Mouse (Mus musculus): Measurements from ENCODE around the gene Srebf1.
A peak's percentile ranks its signal among the peaks of the same experiment; 100 is the strongest.

The Srebf1 gene

DNA sequence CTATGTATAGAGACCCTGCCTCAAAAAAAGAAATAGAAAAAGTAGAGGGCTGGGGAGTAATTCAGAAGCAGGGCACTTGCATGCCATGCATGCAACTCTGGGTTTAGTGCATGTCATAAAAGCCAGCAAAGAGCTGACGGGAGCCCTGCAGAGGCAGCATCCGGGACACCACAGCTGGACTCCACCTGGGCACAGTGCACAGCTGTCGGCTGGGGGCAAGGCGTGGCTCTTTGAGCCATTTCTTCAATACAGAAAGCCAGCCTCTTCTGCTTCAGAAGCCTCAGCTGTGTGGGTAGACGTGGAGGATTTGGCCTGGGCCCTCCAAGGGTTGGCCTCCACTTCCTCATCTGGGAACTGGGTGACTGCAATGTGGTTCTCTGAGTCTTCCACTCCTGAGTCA, 13.0 kb upstream of the Srebf1 start:
- no peak for DNase-seq (ENCODE audit: low spot score in 2 of 2)

DNA sequence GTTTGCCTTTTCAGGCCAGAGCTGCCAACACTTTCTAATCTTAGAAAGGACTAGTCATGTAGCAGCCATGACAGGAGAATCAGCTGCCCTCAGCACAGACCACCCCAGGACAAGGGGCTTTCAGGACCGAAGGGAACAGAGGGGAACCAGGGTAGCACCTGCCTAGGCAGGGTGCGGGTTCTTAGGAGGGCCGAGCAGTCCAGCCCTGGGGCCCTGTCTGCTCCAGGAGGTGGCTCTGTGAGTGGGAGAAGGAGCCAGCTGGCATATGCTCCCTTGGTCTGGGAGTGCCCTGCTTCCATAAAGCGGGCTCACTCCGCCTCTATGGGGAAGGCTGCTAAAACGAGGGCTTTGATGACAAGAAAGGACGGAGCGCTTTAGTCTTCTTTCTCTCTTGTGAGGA, 10.9 kb upstream of the Srebf1 start:
- DNase-seq (ENCODE audit: low spot score in 2 of 2), result peak in 1 of 2 experiments; percentile 40

GRCm38 (mm10) chr11:60232441-60233058, 10.2 kb upstream of the Srebf1 start:
- DNase-seq (ENCODE audit: low spot score in 2 of 2), result no peak

GRCm38 (mm10) chr11:60231951-60232350, 9.6 kb upstream of the Srebf1 start:
- no peak for DNase-seq (ENCODE audit: low spot score in 2 of 2)

GRCm38 (mm10) chr11:60231326-60231725, 8.9 kb upstream of the Srebf1 start:
- DNase-seq (ENCODE audit: low spot score in 2 of 2), result no peak

- no peak for DNase-seq (ENCODE audit: low spot score in 2 of 2)
Observed at GRCm38 (mm10) chr11:60230512-60230911, 8.1 kb upstream of the Srebf1 start.

- DNase-seq (ENCODE audit: low spot score in 2 of 2), result no peak
Observed at GRCm38 (mm10) chr11:60229821-60230220, 7.4 kb upstream of the Srebf1 start.

GRCm38 (mm10) chr11:60228525-60228924, 6.1 kb upstream of the Srebf1 start:
- no peak for DNase-seq (ENCODE audit: low spot score in 2 of 2)

DNA sequence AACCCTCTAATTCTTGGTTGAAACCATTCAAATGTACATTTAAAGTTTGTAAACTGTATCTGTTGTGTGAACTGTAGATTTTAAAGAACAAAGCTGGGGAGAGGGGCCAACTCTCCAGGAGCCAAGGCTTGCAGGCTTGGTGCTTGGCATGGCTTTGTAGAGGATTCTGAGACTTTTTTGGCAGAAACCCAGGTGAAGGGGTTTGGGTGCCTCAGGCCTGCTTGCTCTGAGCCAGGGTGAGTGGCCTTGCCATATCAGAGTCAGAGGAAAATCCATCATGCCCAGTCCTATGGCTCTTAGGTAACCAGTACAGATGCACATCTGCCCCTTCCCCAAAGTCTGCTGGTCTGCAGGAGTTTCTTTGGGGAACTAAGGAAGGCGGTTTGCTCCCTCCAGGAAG, 3.5 kb upstream of the Srebf1 start:
- DNase-seq (ENCODE audit: low spot score in 2 of 2), result no peak

GRCm38 (mm10) chr11:60224676-60225075, 2.3 kb upstream of the Srebf1 start:
- no peak for DNase-seq (ENCODE audit: low spot score in 2 of 2)

- DNase-seq (ENCODE audit: low spot score in 2 of 2), result no peak
Observed at GRCm38 (mm10) chr11:60222085-60222468, 304 bp downstream of the Srebf1 start.

DNA sequence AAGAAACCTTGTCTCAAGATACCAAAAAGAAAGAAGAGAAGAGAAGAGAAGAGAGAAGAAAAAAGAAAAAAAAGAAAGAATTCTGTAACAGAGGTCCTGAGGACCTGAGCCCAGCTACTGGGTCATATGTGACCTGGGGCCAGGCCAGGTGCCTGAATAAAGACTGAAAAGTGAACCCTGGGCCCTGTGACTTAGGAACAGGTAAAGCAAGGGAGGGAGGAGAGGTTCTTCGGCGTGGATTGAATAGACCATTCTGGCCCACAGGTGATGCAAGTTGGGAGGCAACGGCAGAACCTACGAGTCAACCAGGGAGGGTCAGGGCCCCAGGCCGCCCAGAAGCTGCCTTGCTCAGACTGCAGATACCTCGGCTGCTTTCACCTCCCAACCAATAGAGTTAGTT, 956 bp downstream of the Srebf1 start:
- DNase-seq (ENCODE audit: low spot score in 2 of 2), result no peak

DNA sequence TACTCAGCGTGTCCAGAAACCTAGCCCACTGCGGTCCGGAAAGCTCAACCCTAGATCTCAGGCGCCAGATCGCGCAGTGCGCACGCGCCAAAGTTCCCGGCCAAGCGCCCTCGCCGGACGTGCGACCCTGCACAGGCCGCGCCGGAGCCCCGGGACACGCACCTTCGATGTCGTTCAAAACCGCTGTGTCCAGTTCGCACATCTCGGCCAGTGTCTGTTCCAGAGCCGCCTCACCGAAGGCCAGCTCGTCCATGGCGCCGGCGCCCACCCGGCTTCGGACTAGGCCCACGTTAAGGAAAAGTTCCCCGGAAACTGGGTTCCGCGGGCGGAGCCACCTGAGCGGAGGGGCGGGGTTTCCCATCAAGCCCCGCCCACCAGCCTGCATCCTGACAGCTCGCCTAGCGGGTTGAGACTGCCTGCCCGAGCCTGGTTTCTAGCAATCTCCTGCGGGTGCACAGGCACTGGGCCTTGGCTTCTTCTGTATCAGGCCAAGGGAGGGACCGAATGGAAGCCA, 2.0 kb downstream of the Srebf1 start:
- DNase-seq (ENCODE audit: low spot score in 2 of 2), result peak; percentile 44 to 89

- DNase-seq (ENCODE audit: low spot score in 2 of 2), result no peak
Observed at GRCm38 (mm10) chr11:60219609-60220008, 2.8 kb downstream of the Srebf1 start.

GRCm38 (mm10) chr11:60217467-60217866, 4.9 kb downstream of the Srebf1 start:
- DNase-seq (ENCODE audit: low spot score in 2 of 2), result no peak

DNA sequence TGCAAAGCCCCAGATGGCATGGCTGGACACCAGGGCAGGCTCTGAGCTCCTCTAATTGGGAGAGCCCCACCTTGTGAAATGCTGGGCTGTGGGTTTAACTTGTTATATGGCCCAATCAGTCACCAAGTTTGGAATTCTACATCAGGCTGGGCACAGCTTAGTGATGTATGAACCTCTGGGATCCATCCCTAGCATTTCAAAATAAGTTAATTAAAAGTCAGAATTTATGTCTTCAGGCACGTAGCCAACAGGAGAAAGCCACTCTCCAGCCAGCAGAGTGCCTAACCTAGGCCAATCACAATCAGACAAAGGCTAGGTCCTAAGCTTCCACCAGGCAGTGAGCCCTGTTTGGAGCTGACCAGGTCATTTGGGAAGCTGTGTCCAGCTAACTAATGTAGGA, 5.7 kb downstream of the Srebf1 start:
- no peak for DNase-seq (ENCODE audit: low spot score in 2 of 2)

DNA sequence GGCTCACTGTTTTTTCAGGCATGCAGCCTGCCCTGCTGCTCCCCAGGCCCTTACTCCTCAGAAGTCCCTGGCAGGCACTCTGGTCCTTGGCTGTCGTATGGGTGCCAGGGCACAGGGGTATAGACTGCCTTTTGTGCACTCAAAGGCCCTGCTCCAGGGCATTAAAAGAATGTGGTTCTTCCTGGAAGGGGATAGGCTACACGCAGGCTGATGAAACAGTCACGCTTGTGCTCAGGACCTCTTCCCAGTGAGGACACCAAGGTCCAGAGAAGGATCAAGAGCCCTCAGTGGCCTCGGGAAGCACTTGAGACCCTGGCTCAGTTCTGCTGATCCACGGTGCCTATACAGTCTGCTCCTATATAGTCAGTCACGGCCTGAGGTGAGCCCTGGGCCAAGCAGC, 9.1 kb downstream of the Srebf1 start:
- DNase-seq (ENCODE audit: low spot score in 2 of 2), result no peak

DNA sequence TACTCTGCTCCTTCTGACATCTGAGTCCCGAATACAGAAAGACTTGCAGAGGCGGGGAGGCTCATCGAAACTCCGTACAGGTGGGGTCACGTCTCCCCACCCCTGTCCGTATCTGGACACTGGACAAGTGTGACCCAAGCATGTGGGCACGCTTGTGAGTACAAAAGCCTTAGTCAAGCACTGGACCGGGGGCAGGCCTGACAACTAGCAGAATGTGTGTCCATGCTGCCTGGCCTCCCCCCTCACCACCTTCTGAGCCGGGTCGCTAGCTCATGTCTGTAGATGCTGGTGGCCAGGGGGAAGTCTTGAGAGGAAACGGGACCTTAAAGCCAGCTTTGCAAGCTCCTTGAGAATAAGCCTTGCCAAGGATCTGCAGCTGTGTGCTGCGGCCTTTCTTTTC, 10.6 kb downstream of the Srebf1 start:
- DNase-seq (ENCODE audit: low spot score in 2 of 2), result no peak

DNA sequence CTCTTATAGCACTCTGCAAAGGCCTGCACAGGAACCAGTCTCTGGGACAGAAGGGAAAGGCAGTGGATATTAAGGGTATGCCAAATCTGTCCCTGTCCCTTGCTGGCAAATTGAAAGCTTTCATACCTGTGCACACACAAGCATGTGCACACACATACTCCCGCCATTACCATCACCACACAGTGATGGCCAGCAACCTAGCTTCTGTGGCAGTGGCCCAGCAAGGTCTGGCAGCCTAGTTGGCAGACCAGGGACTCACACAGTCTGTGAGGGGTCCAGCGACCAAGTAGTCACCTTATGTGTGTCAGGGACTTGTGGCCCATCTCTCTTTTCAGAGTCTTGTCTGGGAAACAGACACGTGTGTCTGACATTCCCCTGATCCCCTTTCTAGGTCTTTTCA, 11.2 kb downstream of the Srebf1 start:
- no peak for DNase-seq (ENCODE audit: low spot score in 2 of 2)

GRCm38 (mm10) chr11:60210305-60210724, 12.1 kb downstream of the Srebf1 start:
- DNase-seq (ENCODE audit: low spot score in 2 of 2), result peak; percentile 77 to 88

DNA sequence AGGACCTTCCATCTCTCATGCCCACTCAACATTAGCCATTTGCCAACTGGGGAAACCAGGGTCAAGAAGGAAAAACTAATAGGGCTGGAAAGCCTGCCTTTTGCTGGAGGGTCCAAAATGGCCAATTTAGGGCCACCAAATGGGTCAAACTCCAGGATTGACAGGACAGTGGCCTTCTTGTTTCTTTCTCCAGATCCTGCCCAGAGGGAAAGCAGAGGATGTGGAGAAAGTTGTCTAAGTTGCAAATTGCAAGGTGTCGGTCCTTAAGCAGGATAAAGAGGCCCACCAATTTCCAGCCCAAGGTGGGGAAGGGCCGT, 12.5 kb downstream of the Srebf1 start:
- no peak for DNase-seq (ENCODE audit: low spot score in 2 of 2)

DNA sequence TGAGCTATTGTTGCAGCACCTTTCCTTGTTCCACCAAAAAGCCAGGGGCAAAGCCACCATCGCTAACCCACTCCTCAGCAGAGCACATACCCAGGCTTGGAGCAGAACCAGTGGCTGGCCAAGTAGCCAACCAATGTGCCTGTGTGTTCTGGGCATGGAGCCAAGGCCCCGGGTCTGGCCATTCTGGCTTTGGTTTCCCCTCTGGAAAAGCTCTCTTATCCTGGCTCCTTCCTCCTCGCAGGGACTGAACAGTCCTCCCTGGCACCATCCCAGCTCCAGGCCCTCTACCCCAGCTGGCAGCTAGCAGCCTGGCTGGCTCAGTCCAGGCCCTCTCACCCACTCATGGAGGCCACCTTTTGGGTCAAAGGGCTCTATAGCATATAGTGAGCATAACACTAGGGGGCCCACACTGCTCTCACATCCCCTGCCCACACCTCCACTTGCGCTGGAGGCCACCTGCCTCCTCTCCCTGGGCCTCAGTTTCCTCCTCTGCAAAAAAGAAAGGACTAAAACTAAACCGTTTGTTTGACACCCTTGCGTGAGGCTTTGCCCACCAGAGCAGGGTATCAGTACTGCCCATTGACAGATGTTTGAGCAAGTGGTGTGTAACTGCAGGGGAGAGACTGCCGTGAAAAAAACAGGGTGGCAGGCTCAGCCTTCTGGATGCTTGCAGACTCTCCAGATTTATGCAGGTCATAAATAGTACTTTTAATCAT, 13.0 kb downstream of the Srebf1 start:
- peak; percentile 71 to 88 for DNase-seq (ENCODE audit: low spot score in 2 of 2)

GRCm38 (mm10) chr11:60208712-60209111, 13.7 kb downstream of the Srebf1 start:
- DNase-seq (ENCODE audit: low spot score in 2 of 2), result no peak

- no peak for DNase-seq (ENCODE audit: low spot score in 2 of 2)
Observed at GRCm38 (mm10) chr11:60208201-60208600, 14.2 kb downstream of the Srebf1 start.
